Mouse (Mus musculus) hindbrain, embryonic 16.5 days (tissue): ENCODE measurements at regions not wholly inside any gene's neighbourhood (a gene's known extent, or its start where the extent isn't known, plus 50 kb on each side); places are given as distances from the start of the nearest gene placed in this dataset.

Experiments used
- ATAC-seq: fragments of 200-750 bp; cut with Nextera tagmentation; 2 replicates; pipeline ENCODE4 v1.8.0; 2017; ENCODE audit warnings: moderate TSS enrichment, moderate library complexity
- H3K27ac ChIP-seq: fragments of 300-500 bp; sonication (generic); 2 replicates; pipeline ENCODE4 v1.5.1; 2014; ENCODE audit warnings: low read depth, mild to moderate bottlenecking, control low read depth, low read length, moderate library complexity
- H3K27me3 ChIP-seq: fragments of 300-500 bp; sonication (generic); replicated peaks from 2 replicates; pipeline ENCODE4 v1.6.1; 2014; ENCODE audit warnings: low read length; ENCODE audit not compliant: control insufficient read depth, insufficient read depth
- H3K36me3 ChIP-seq: fragments of 300-500 bp; sonication (generic); 2 replicates; pipeline ENCODE4 v1.6.1; 2014; ENCODE audit warnings: mild to moderate bottlenecking, low read length, moderate library complexity, mixed read lengths; ENCODE audit not compliant: control insufficient read depth, insufficient read depth
- H3K4me1 ChIP-seq: fragments of 300-500 bp; sonication (generic); 2 replicates; pipeline ENCODE4 v1.6.1; 2014; ENCODE audit warnings: low read depth, low read length; ENCODE audit not compliant: control insufficient read depth, insufficient read depth
- H3K4me2 ChIP-seq: fragments of 300-500 bp; sonication (generic); 2 replicates; pipeline ENCODE4 v1.6.1; 2014; ENCODE audit warnings: mild to moderate bottlenecking, low read length, control low read depth, moderate library complexity
- H3K4me3 ChIP-seq: fragments of 300-500 bp; sonication (generic); 2 replicates; pipeline ENCODE4 v1.5.1; 2014; ENCODE audit warnings: mild to moderate bottlenecking, low read length, control low read depth, moderate library complexity
- H3K9ac ChIP-seq: fragments of 300-500 bp; sonication (generic); 2 replicates; pipeline ENCODE4 v1.6.1; 2014; ENCODE audit warnings: low read depth, mild to moderate bottlenecking, control low read depth, low read length, moderate library complexity
- H3K9me3 ChIP-seq: fragments of 300-500 bp; sonication (generic); 2 replicates; pipeline ENCODE4 v1.6.1; 2014; ENCODE audit warnings: mild to moderate bottlenecking, low read length, moderate library complexity; ENCODE audit not compliant: control insufficient read depth
- WGBS: fragments of 180-500 bp; shearing (Covaris S2); extraction: QIAGEN DNeasy Blood & Tissue Kit; methylation state at CpG from one replicate; pipeline ENCODE4 v1.1.7; 2014; 5-methylcytosine and 5-hydroxymethylcytosine counted together

- no peak overlapping the region for H3K4me2 ChIP-seq
- no peak overlapping the region for H3K27ac ChIP-seq
- H3K27me3 ChIP-seq = no peaks in the 10 kb centered on the region
- no peak overlapping the region for H3K9ac ChIP-seq
- no peak overlapping the region for H3K4me3 ChIP-seq
- no peak for ATAC-seq
- H3K9me3 ChIP-seq = no peaks in the 10 kb centered on the region
- H3K4me1 ChIP-seq = no peaks in the 10 kb centered on the region
- WGBS = 70% methylated on average over 3 of the region's 3 CpGs
- no peaks in the 10 kb centered on the region for H3K36me3 ChIP-seq
These were observed 363.9 kb upstream of the Runx1 start for GRCm38 (mm10) chr16:93189875-93190274.

- Histone ChIP-seq H3K27me3 (no peaks in the 10 kb centered on the region), H3K36me3 (no peaks in the 10 kb centered on the region), H3K9me3 (no peaks in the 10 kb centered on the region), H3K4me3 (no peak overlapping the region), H3K9ac (no peak overlapping the region), H3K27ac (no peak overlapping the region), H3K4me1 (no peaks in the 10 kb centered on the region), H3K4me2 (no peak overlapping the region)
- ATAC-seq = no peak
- WGBS = 90% methylated on average over 5 of the region's 5 CpGs
These were observed 363.5 kb upstream of the Runx1 start for GRCm38 (mm10) chr16:93189412-93189811.

- Histone ChIP-seq H3K27me3 (no peaks in the 10 kb centered on the region), H3K4me3 (no peak overlapping the region), H3K27ac (no peak overlapping the region), H3K36me3 (no peaks in the 10 kb centered on the region), H3K4me2 (no peak overlapping the region), H3K4me1 (no peaks in the 10 kb centered on the region), H3K9me3 (no peaks in the 10 kb centered on the region), H3K9ac (no peak overlapping the region)
- no peak for ATAC-seq
- 93% methylated on average over 4 of the region's 4 CpGs for WGBS
These were observed 360.6 kb upstream of the Runx1 start for GRCm38 (mm10) chr16:93186554-93186953.

- H3K4me1 ChIP-seq = no peaks in the 10 kb centered on the region
- WGBS = 76% methylated on average over 3 of the region's 3 CpGs
- H3K27ac ChIP-seq = no peak overlapping the region
- no peak overlapping the region for H3K9ac ChIP-seq
- ATAC-seq = no peak
- H3K9me3 ChIP-seq = no peaks in the 10 kb centered on the region
- no peak overlapping the region for H3K4me3 ChIP-seq
- H3K4me2 ChIP-seq = no peak overlapping the region
- no peaks in the 10 kb centered on the region for H3K27me3 ChIP-seq
- H3K36me3 ChIP-seq = no peaks in the 10 kb centered on the region
These were observed 356.7 kb upstream of the Runx1 start for GRCm38 (mm10) chr16:93182656-93183055.

GRCm38 (mm10) chr16:93181497-93181896 lies 355.5 kb upstream of the Runx1 start:
- H3K36me3 ChIP-seq = no peaks in the 10 kb centered on the region
- no peaks in the 10 kb centered on the region for H3K27me3 ChIP-seq
- no peak overlapping the region for H3K4me2 ChIP-seq
- 97% methylated on average over 8 of the region's 8 CpGs for WGBS
- H3K9ac ChIP-seq = no peak overlapping the region
- H3K4me3 ChIP-seq = no peak overlapping the region
- H3K4me1 ChIP-seq = no peaks in the 10 kb centered on the region
- H3K9me3 ChIP-seq = no peaks in the 10 kb centered on the region
- H3K27ac ChIP-seq = no peak overlapping the region
- ATAC-seq = no peak

GRCm38 (mm10) chr16:93180213-93180612 lies 354.3 kb upstream of the Runx1 start:
- Histone ChIP-seq H3K4me3 (no peak overlapping the region), H3K9me3 (0 out of 2 replicates have a peak, but pooled peaks cover 1% of the 10 kb centered on the region), H3K4me2 (no peak overlapping the region), H3K36me3 (no peaks in the 10 kb centered on the region), H3K9ac (no peak overlapping the region), H3K27ac (no peak overlapping the region), H3K27me3 (no peaks in the 10 kb centered on the region), H3K4me1 (no peaks in the 10 kb centered on the region)
- WGBS = 83% methylated on average over 5 of the region's 5 CpGs
- ATAC-seq = no peak

GRCm38 (mm10) chr16:93166667-93167066 lies 340.7 kb upstream of the Runx1 start:
- 95% methylated on average over 3 of the region's 3 CpGs for WGBS

GRCm38 (mm10) chr16:93158526-93159226 lies 332.7 kb upstream of the Runx1 start:
- H3K4me3 ChIP-seq = no peak overlapping the region
- no peak overlapping the region for H3K4me2 ChIP-seq
- WGBS = 87% methylated on average over 8 of the region's 8 CpGs
- no peak overlapping the region for H3K9ac ChIP-seq
- no peak for ATAC-seq
- H3K4me1 ChIP-seq = no peaks in the 10 kb centered on the region
- no peaks in the 10 kb centered on the region for H3K27me3 ChIP-seq
- no peak overlapping the region for H3K27ac ChIP-seq
- no peaks in the 10 kb centered on the region for H3K9me3 ChIP-seq
- H3K36me3 ChIP-seq = no peaks in the 10 kb centered on the region

More at GRCm38 (mm10) chr16:93166667-93167066, 340.7 kb upstream of the Runx1 start:
- no peak overlapping the region for H3K9ac ChIP-seq
- ATAC-seq = no peak
- H3K27ac ChIP-seq = no peak overlapping the region
- no peaks in the 10 kb centered on the region for H3K36me3 ChIP-seq
- H3K9me3 ChIP-seq = no peaks in the 10 kb centered on the region
- H3K4me2 ChIP-seq = no peak overlapping the region
- H3K4me3 ChIP-seq = no peak overlapping the region
- no peaks in the 10 kb centered on the region for H3K27me3 ChIP-seq
- no peaks in the 10 kb centered on the region for H3K4me1 ChIP-seq

- Histone ChIP-seq H3K27ac (no peak overlapping the region), H3K27me3 (no peaks in the 10 kb centered on the region), H3K9me3 (no peaks in the 10 kb centered on the region), H3K36me3 (no peaks in the 10 kb centered on the region), H3K9ac (no peak overlapping the region), H3K4me2 (no peak overlapping the region), H3K4me1 (no peaks in the 10 kb centered on the region), H3K4me3 (no peak overlapping the region)
- 88% methylated on average over 14 of the region's 14 CpGs for WGBS
- ATAC-seq = no peak
These were observed 327.8 kb upstream of the Runx1 start for GRCm38 (mm10) chr16:93153545-93154329.
